Mouse (Mus musculus) mature B cell (primary cell): ENCODE measurements around the gene Ube2u.
"Not testable (repeated sequence)": the region's sequence is repeated elsewhere in the genome, so short reads cannot be mapped to it uniquely, and the experiment has no call there.

Experiments used
- in situ Hi-C: fragments of 300-500 bp; cut with MboI; formaldehyde crosslinking; loops from 2 replicates; pipeline ENCODE4 v1.14.3; 2019

Ube2u gene

DNA sequence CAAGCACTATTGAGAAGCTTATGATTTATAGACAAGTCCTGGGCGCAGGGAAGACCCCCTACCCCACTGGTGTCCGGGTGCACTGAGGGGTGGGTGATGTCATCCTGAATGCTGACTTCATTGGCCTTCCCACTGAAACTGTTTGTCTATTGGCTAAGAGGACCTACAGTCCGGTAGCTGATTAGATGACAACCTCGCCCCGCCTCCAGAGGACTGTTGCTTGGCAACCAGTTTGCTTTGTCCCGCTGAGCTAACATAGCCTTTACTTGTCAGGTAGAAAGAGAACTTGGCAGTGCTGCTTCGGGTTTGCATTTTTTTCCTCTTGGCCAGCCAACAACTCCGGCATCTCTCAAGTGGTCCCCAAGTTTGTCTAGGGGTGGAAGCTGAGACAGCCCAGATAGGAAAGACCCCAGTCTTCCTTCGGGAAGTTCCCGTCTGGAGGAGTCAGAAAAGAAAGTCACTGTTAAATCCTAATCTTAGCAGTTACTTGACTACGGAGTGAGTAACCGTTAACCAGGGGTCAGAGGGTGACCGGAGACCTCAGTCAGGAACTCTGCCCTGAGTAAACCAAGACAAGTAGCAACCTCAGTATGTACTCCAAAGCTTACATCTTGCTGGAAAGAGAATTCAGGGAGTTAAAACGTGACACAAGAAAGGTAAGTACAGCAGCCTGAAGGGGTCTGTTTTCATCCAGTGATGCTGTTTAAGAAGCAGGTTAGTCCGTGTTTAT lies at the start of gene Ube2u:
TSS of gene Ube2u (plus strand) at position 258 of the 730 bp plus-strand sequence.
- in situ Hi-C loops = no loop called here

GRCm38 (mm10) chr4:100429371-100429900 lies 49.2 kb upstream of the Ube2u start:
- in situ Hi-C loops = no loop called here

DNA sequence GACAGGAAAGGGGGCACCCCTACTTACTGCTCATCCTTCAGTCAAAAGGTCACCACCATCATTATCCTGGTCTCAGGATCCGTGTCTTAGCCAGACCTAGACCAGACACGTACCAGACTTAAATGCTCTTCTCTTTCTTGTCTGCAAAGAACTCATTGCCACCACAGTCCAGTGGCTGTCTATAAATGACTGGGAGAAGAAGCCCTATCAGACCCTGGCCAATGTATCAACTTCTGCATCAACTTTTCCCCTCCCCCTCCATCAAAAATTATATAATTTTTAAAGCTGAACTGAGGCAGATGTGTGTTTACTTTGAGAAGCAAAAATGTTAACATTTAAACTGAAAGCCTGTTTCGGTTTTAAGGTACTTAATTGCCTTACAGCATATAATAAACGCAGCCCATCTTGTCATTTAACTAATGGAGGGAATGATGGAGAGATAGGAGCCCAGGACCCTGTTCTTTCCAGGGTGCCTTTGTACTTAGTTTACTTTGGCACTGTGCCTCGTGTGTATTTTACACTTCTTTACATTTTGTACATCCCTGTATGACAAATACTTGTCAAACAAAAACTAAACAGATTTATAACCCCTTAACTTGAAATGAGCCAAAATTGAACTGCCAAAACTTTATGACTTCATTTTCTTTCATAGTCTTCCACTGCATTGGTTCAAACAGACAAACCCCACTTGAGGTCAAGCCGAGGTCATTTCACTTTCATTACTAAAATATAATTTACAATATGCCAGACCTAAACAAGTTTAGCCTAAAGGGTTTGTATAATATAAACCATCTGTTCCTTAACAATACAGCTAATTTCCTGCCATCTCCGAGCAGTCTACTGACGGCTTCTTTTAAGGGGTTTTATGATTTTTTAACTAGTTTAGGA lies 43.1 kb upstream of the Ube2u start:
- in situ Hi-C loops = no loop called here

- in situ Hi-C loops = no loop called here
Observed at GRCm38 (mm10) chr4:100436169-100436547, 42.5 kb upstream of the Ube2u start.

GRCm38 (mm10) chr4:100446897-100447296 lies 31.8 kb upstream of the Ube2u start:
- in situ Hi-C loops = no loop called here

DNA sequence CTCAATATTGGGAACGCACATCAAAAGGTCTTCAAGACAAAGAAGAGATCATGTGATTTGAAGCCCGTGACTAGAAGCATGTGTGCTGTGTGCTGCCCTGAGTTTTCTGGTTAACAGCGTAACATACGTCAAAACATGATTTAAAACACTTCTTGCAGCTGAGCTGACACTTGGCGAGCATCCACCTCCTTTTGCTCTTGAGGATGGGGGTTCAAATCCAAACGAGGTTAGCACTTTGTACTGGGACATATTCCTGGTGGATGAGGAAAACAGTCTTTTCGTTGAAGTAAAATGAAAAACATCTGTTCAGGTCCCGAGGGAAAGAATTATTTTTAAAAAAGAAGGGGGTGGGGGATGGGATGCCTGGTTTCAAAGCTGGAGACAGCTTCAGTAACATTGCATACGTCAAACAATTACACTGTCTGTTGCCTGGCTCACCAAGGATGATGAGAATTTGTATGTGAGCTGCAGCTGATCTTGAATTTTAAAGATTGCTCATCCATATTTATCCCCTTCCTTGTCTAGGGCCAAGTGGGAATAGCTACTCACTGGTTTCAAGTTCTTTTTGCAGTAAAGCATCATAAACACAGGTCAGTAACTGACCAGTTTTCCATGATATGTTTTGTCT lies 16.0 kb upstream of the Ube2u start:
- in situ Hi-C loops = no loop called here

DNA sequence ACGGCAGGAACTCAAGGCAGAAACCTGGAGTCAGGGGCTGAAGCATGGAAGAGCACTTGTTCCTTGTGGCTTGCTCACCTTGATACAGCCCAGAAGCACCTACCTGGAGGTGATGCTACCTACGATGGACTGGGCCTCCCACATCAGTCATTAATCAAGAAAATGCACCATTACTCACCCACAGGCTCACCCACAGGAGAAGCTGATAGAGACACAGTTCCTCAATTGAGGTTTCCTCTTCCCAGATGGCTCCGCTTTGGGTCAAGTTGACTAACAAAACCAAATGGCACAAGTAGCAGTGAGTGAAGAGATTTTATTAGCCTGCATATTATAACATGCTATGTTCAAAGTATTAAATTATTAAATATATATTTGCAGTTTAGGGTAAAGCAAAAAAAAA lies 9.8 kb downstream of the Ube2u start:
- in situ Hi-C loops = no loop called here

GRCm38 (mm10) chr4:100495176-100495575 lies 16.5 kb downstream of the Ube2u start:
- in situ Hi-C loops = no loop called here

DNA sequence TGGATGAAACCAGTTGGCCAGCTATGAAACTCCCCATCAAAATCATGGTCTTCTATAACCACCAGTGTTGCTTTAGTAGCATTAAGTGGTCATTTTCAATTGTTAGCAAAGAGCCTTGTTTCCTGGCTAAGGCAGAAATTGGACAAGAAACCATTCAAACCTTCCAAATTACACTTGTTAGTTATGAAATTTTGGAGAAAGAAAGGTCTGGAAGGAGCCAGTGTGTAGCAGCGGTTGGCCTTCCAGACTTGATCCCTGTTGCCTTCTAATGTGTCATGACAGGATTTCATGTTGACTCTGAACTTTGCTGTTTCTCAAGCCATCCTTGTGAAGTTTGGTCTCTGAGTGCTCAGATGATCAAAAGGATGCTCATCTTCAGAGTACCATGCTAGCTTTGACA lies 17.9 kb downstream of the Ube2u start:
- in situ Hi-C loops = no loop called here

DNA sequence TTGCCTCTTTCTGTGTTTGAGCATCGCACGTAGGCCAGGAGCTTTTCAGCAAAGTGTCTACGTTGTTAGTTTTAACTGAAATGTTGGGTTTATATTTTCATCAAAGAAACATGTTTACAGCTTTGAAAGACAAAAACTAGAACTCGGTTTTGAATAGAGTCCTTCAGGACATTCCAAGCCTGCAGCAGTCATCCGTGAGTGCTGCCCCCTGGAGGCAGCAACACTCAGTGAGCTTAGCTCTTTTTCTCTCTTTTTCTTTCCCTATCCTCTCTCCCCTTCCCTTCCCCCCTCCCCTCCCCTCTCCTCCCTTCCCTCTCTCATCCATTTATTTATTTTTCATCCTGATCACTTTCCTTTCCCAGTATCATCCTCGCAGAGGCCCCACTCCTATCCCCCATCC lies 19.5 kb downstream of the Ube2u start:
- in situ Hi-C loops = no loop called here

GRCm38 (mm10) chr4:100499037-100499601 lies 20.5 kb downstream of the Ube2u start:
- in situ Hi-C loops = not testable (repeated sequence)

- in situ Hi-C loops = no loop called here
Observed at GRCm38 (mm10) chr4:100503337-100503736, 24.7 kb downstream of the Ube2u start.

- in situ Hi-C loops = no loop called here
Observed at GRCm38 (mm10) chr4:100517646-100518045, 39.0 kb downstream of the Ube2u start.

DNA sequence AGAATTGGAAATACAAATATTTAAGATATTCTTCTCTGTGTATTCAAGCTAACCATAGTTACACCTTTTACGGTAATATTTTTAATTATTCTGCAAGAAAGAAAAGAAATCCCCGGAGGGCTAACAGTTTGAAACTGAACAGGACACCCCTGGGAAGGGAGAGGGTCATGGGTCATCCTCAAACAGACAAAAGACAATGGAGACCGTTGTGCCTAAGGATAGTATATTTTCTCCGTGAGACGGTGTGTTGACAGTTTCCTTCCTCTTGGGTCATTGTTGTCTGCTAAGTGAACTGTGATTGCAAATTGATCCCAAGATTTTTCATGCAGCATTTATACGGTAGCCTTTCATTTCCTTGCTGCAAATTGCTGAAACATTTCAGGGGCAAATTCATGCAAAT lies 43.9 kb downstream of the Ube2u start:
- in situ Hi-C loops = no loop called here

GRCm38 (mm10) chr4:100524741-100525140 lies 46.1 kb downstream of the Ube2u start:
- in situ Hi-C loops = no loop called here

DNA sequence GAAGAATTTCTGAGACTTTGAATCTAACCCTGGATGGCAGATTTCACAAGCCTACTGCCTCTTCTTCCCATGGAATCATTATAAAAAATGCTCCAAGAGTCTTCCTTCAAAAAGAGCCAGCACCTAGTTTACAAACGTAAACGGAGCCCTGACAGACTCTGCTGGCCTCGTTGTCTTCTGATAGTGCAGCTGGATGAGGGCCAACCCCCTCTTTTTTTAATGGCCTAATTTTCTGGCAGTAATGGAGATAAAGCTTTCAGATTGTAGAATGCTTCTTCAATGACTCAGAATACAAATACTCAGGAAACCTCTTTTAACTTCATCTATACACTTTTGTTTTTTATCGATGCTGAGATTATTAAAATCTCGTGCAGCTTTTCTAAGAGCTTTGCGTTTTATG lies 47.6 kb downstream of the Ube2u start:
- in situ Hi-C loops = no loop called here

GRCm38 (mm10) chr4:100527086-100527485 lies 48.4 kb downstream of the Ube2u start:
- in situ Hi-C loops = no loop called here

- in situ Hi-C loops = no loop called here
Observed at GRCm38 (mm10) chr4:100527554-100528001, 48.9 kb downstream of the Ube2u start.

DNA sequence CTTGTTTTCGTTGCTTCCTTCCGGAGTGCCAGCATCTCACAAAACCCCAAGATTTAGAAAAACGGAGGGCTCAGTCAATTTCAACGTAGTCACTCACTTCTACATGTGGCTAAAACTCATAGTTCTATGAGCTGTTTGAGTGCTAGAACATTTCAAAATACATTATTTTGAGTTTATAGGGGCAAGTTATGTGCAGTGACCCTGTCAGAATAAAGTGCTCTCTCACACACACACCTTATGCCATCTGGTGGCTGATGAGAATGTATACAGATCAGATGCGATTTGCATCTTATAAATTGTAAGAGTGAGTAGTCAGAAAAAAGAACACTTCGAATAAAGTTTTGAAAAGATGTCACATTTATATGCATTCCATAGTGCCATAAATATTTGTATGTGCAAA lies 55.0 kb downstream of the Ube2u start:
- in situ Hi-C loops = no loop called here

GRCm38 (mm10) chr4:100534946-100535345 lies 56.3 kb downstream of the Ube2u start:
- in situ Hi-C loops = no loop called here

DNA sequence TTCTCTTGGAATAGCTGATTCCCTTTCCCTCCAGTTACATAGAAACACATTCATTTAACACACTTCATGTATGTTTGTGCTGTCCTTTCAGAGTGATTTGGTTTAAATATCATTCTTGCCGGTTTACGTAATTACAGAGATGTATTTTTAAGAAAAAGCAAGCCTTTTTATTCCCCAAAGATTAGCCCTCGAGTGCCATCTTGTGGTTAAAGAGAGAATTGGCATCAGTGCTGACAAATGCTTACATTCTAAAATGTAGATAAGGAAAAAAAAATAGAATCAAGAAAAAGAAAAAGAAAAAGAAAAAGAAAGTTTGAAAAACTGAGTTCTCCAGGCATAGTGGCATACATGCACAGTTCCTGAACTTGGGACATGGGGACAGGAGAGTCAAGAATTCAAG lies 59.2 kb downstream of the Ube2u start:
- in situ Hi-C loops = no loop called here

GRCm38 (mm10) chr4:100539483-100539882 lies 60.8 kb downstream of the Ube2u start:
- in situ Hi-C loops = no loop called here
